Mouse (Mus musculus): ENCODE data around the gene H1fx. TPM values are rescaled to one million over a fixed set of nuclear protein-coding genes. Genes with fewer than 3 reads are reported as not detected.
"Not testable (repeated sequence)": the region's sequence is repeated elsewhere in the genome, so short reads cannot be mapped to it uniquely, and the experiment has no call there.

H1fx gene
- total RNA-seq, 2 experiments from 2014 or later, result 55.5 to 61.6 TPM

- DNase-seq (ENCODE audit: low spot score in 2 of 2), result no peak
These were observed 1.1 kb upstream of the H1fx start for GRCm38 (mm10) chr6:87982506-87982905.

GRCm38 (mm10) chr6:87981030-87981485, 379 bp downstream of the H1fx start:
- DNase-seq (ENCODE audit: low spot score in 2 of 2), result peak in 1 of 2 experiments; percentile 49

DNA sequence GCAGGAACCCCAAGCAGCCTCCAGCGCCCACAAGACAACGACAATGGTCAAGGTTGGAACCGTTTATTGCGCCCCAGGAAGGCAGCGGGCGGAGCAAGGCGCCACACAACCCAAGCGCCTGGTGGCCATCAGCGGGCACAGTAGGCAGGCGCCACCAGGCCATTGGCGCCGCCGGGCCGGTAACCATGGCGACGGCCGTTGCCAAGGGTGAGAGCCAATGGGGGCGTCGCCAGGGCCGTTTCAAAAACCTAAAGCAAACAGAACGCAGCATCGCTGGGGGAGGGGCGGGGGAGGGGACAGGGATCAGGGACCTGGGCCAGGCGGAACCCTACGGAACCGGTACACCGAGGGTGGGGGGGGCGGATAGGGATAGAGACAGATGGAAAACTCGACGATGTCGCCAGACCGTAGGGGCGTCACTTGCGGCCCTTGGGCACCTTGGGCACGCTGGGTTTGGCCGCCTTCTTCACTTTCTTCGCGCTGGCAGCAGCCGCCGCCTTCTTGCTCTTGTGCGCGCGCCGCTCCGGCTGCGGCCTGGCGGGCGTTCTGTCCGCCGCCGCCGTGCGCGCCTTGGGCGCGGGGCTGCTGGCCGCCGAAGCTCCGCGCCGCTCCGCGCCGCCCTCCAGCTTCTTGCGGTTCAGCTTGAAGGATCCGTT, 935 bp downstream of the H1fx start:
- peak; percentile 80 to 88 for DNase-seq (ENCODE audit: low spot score in 2 of 2)

- DNase-seq (ENCODE audit: low spot score in 2 of 2), result no peak
These were observed 1.7 kb downstream of the H1fx start for GRCm38 (mm10) chr6:87979728-87980127.

GRCm38 (mm10) chr6:87970041-87970440, 11.4 kb downstream of the H1fx start:
- no peak for DNase-seq (ENCODE audit: low spot score in 2 of 2)

GRCm38 (mm10) chr6:87962457-87962856, 19.0 kb downstream of the H1fx start:
- not testable (repeated sequence) for DNase-seq (ENCODE audit: low spot score in 2 of 2)

DNA sequence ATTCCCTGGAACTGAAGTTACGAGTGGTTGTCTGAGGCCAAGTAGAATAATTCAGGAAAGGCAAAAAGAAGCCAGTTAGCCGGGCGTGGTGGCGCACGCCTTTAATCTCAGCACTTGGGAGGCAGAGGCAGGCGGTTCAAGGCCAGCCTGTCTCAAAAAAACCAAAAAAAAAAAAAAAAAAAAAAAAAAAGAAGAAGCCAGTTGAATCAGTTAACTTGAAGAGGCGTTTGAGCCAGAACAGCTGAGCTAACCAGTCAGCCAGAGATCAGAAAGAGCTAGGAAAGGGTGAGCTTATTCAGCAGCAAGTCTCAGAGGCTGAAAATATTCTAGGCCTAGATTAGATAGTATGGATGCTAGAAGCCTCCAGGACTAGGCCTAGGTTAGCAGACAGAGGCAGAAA, 39.3 kb downstream of the H1fx start:
- no peak for DNase-seq (ENCODE audit: low spot score in 2 of 2)

DNA sequence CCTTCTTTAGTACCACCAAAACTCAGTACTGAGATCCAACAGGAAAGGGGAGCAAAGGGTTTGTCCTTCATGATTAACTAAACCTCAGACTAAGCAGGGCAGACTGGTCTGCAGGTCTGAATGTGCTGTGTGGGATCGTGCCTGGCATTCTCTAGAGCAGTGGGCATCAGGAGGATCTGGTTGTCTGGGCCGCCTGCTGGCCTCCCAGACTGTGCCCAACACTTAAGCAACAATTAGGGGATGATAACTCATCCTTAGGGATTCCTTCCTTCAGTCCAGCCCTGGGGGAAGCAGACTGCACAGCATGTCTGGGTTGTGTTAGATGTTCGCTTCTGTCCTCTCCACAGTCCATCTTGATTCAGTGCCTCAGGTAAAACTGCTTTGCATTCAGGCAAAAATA, 42.5 kb downstream of the H1fx start:
- no peak for DNase-seq (ENCODE audit: low spot score in 2 of 2)

DNA sequence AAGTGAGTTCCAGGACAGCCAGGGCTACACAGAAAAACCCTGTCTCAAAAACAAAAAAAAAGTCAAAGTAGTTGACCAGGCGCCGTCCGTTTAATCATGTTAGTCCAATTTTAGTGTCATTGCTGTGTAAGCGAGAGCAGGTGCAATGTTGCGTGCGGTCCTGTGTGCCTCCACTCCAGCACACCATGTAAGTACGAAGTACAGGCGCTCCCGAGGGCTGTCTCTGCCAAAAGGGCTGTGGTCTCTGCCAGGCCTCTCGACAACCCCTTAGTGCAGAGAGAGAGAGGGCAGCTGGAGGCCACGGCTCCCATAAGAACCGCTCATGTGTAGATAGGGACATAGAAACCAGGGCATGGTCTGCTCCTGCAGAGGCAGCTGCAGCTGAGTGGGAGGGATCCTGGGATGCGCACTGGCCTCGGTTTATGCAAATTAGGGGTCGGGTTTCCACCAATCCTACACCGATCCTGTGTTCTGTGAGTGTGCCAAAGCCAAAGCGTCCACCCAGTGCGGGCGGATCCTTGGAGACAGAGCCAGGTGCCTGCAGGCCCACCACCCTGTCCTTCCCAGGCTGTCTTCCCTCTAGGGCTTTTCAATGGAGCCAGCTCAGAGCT, 44.2 kb downstream of the H1fx start:
- no peak for DNase-seq (ENCODE audit: low spot score in 2 of 2)

DNA sequence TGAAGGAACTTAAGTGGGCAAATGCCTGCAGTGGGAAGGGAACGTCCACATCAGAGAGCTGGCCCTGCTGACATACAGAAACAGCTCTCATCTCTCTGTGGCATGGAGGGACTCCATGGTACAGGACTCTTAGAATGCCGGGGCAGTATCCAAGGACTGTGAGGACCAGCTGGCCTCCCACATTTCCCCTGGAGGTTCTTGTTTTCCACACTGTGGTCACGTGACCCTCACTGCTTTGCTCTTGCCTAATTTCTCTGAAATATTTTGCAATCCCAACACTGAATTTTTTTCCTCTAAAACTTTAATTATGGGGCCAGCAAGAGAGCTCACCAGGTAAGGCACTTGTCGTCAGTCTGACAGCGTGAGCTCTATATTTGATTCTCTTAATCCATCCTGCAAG, 46.4 kb downstream of the H1fx start:
- DNase-seq (ENCODE audit: low spot score in 2 of 2), result no peak

Small RNA genes within 50 kb of the gene (microRNA-seq; reads per million reads assigned to microRNA genes)
- gene Gm47286, result 0.75 to 2.5 reads per million in 2 experiments

Other genes starting within 250 kb of the H1fx start
- under 1 TPM; 0.80 to 0.86 TPM for gene Gp9, start 203.6 kb downstream of the H1fx start, total RNA-seq (2021)
- gene Rab43, start 169.5 kb downstream of the H1fx start, total RNA-seq (2021), result 10 to 100 TPM; 12.9 to 23.7 TPM
- 1 to 10 TPM in 1 of 2 experiments, under 1 TPM in 1; 0.53 to 2.2 TPM for gene Gm45140, start 145.8 kb downstream of the H1fx start, total RNA-seq (2021)
- gene Isy1, start 142.8 kb downstream of the H1fx start, total RNA-seq (2021), result 10 to 100 TPM; 28.0 to 34.2 TPM
- 100 to 1,000 TPM; 276 to 291 TPM for gene Cnbp, start 130.5 kb downstream of the H1fx start, total RNA-seq (2021)
- 100 to 1,000 TPM; 233 to 239 TPM for gene Copg1, start 93.8 kb downstream of the H1fx start, total RNA-seq (2021)
- 10 to 100 TPM; 27.8 to 28.9 TPM for gene Hmces, start 67.7 kb downstream of the H1fx start, total RNA-seq (2021)
- gene Rab7, start 63.6 kb upstream of the H1fx start, total RNA-seq (2021), result 100 to 1,000 TPM; 341 to 343 TPM
- 100 to 1,000 TPM; 174 to 187 TPM for gene Rpn1, start 102.8 kb upstream of the H1fx start, total RNA-seq (2021)
- 1 to 10 TPM; 6.1 to 6.8 TPM for gene Gata2, start 212.3 kb upstream of the H1fx start, total RNA-seq (2021)
- gene Dnajb8, start 240.6 kb upstream of the H1fx start, total RNA-seq (2021), result not detected

Data from left cerebral cortex, adult 18-20 months (tissue).